ENCODE assay signal across 9 mouse cellular contexts in the genomic region with DNA sequence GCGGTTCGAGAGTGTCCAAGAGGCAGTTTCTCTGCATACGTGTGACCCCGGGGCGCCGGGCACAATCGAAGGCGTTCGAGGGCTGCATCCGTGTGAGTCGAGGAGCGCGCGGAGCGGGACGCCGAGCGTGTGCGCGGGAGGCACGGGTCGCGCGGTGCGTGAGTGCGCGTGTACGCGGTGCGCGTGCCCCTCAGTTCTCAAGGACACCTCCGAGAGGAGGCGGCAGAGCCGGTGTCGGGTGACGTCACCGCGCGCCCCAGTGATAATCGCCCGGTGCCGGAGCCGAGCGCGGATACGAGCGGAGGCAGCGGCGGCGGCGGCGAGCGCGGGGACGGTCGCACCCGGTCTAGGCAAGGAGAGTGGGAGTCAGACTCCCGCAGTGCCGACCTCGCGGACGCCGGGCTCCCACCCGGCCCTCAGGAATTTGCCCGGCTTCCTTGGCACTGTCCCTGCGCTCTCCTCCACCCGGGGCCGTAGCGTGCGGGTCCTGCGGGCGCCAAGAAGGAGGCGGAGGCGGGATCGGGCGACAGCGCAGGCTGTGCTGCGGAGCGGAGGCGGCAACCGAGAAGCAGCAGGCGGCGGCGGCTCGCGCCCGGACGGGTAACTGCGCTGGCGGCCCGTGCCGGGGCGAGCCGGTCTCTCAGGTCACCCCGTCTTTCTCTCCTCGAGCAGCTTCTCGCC. TPM values are rescaled to one million over a fixed set of nuclear protein-coding genes. Genes with fewer than 3 reads are reported as not detected.
A peak's percentile ranks its signal among the peaks of the same experiment; 100 is the strongest.
DNase-seq lines count a peak whose midpoint lies in the region; ATAC-seq and TF ChIP-seq lines count a peak whose summit lies in the region.
"Had no signal": no experiment of that assay in that cellular context is flagged by ENCODE, and none has a peak within 500 bp of the region (broad histone marks: within the 10 kb centered on the region; RNA-seq: fewer than 3 reads in every experiment).

No protein-coding gene starts in this region.

- peak; percentile 38 for ATAC-seq in frontal cortex, adult (ENCODE audit: low TSS enrichment)
- ATAC-seq in liver, embryonic 16.5 days (ENCODE audit: low read depth): no peak
- peak; percentile 50 for ATAC-seq in stomach, embryonic 14.5 days (ENCODE audit: insufficient number of reproducible peaks, insufficient read depth, low FRiP score, low read depth)

- TF ChIP-seq CTCF in layer of hippocampus, adult 2 months (conservative IDR thresholded peaks at IDR 0.05): no peak

- peak overlapping the region; percentile 44 for H3K4me2 ChIP-seq in liver, embryonic 16.5 days (ENCODE audit: low read depth, low read length)
- H3K4me2 ChIP-seq in stomach, embryonic 14.5 days (replicated peaks; ENCODE audit: low read depth, low read length): peak overlapping the region; percentile 68

- no peak overlapping the region for H3K27ac ChIP-seq in heart, embryonic 10.5 days
- peak overlapping the region; percentile 99 for H3K27ac ChIP-seq in layer of hippocampus, adult 2 months
- H3K27ac ChIP-seq in liver, embryonic 16.5 days (ENCODE audit: low read length): no peak overlapping the region
- H3K27ac ChIP-seq in stomach, embryonic 14.5 days (ENCODE audit: low read length): no peak overlapping the region

- H3K36me3 ChIP-seq in heart, embryonic 10.5 days: 0 out of 2 replicates have a peak, but pooled peaks cover 3% of the 10 kb centered on the region
- H3K36me3 ChIP-seq in liver, embryonic 16.5 days (ENCODE audit: control insufficient read depth, insufficient read depth): no peaks in the 10 kb centered on the region
- H3K36me3 ChIP-seq in stomach, embryonic 14.5 days (ENCODE audit: control insufficient read depth, insufficient read depth, low read length): no peaks in the 10 kb centered on the region

- DNase-seq in heart, embryonic 10.5 days (ENCODE audit: low spot score): no peak
- DNase-seq in heart, adult 9 months (ENCODE audit: low spot score in 2 of 2): no peak
- DNase-seq in cerebellum, adult 18-20 months: peak; percentile 97 to 99
- DNase-seq in layer of hippocampus, adult 2 months (ENCODE audit: low spot score in 2 of 2): peak; percentile 90 to 91
- DNase-seq in yolk sac, embryonic 10.5 days (ENCODE audit: low spot score): no peak

- H3K4me3 ChIP-seq in heart, embryonic 10.5 days: peak overlapping the region; percentile 62
- H3K4me3 ChIP-seq in layer of hippocampus, adult 2 months: peak overlapping the region; percentile 81
- H3K4me3 ChIP-seq in liver, embryonic 16.5 days (ENCODE audit: low read depth, low read length): peak overlapping the region; percentile 39
- H3K4me3 ChIP-seq in stomach, embryonic 14.5 days (ENCODE audit: low read depth, low read length): peak overlapping the region; percentile 39

- peaks cover 100% of the 10 kb centered on the region for H3K27me3 ChIP-seq in heart, embryonic 10.5 days (ENCODE audit: insufficient read depth, poor library complexity, severe bottlenecking)
- H3K27me3 ChIP-seq in liver, embryonic 16.5 days (ENCODE audit: control insufficient read depth, insufficient read depth, low read depth, low read length): peaks cover 87% of the 10 kb centered on the region
- H3K27me3 ChIP-seq in stomach, embryonic 14.5 days (ENCODE audit: control insufficient read depth, insufficient read depth, low read length): peaks cover 65% of the 10 kb centered on the region

- H3K9me3 ChIP-seq in heart, embryonic 10.5 days: no peaks in the 10 kb centered on the region
- H3K9me3 ChIP-seq in liver, embryonic 16.5 days (replicated peaks; ENCODE audit: control insufficient read depth, low read length): no peaks in the 10 kb centered on the region
- no peaks in the 10 kb centered on the region for H3K9me3 ChIP-seq in stomach, embryonic 14.5 days (ENCODE audit: control insufficient read depth, low read depth, low read length)

- H3K4me1 ChIP-seq in heart, embryonic 10.5 days: peaks cover 33% of the 10 kb centered on the region
- H3K4me1 ChIP-seq in liver, embryonic 16.5 days (ENCODE audit: control insufficient read depth, low read depth, low read length): peaks cover 9% of the 10 kb centered on the region
- peaks cover 21% of the 10 kb centered on the region for H3K4me1 ChIP-seq in stomach, embryonic 14.5 days (ENCODE audit: control insufficient read depth, insufficient read depth, low read length)

- WGBS in heart, embryonic 10.5 days: 1% methylated on average over 97 of the region's 97 CpGs
- WGBS in liver, embryonic 16.5 days (ENCODE audit: insufficient replicate concordance): under 1% methylated on average over 87 of the region's 97 CpGs
- under 1% methylated on average over 81 of the region's 97 CpGs for WGBS in stomach, embryonic 14.5 days

- no peak overlapping the region for H3K9ac ChIP-seq in liver, embryonic 16.5 days (ENCODE audit: low read depth, low read length)
- H3K9ac ChIP-seq in stomach, embryonic 14.5 days (replicated peaks; ENCODE audit: low read depth, low read length): 0 out of 2 replicates have a peak overlapping the region, but pooled peaks have one; percentile 18

RNA-seq across cellular contexts. Expression of a gene that starts 27.8 kb away (rescaled TPM):
- polyA plus RNA-seq in heart, embryonic 10.5 days (2016; fragmentation: Nextera tagmentation; extraction: Ambion mirVana): 42.3 and 43.9 TPM in 2 replicates
- 10 to 100 TPM; 54.1 to 54.2 TPM for total RNA-seq in layer of hippocampus, adult 2 months (2021)
- 4.2 and 4.6 TPM in 2 replicates for polyA plus RNA-seq in liver, embryonic 16.5 days (2015; fragmentation: Nextera tagmentation; extraction: Ambion mirVana)
- 27.1 and 35.3 TPM in 2 replicates for polyA plus RNA-seq in stomach, embryonic 14.5 days (2014; fragmentation: Nextera tagmentation; extraction: Ambion mirVana)

RNA-seq across cellular contexts. Expression of a gene that starts 35.8 kb away (rescaled TPM):
- polyA plus RNA-seq in heart, embryonic 10.5 days (2016; fragmentation: Nextera tagmentation; extraction: Ambion mirVana): 0.09 TPM in 1 of 2 replicates, not detected in the other
- not detected for total RNA-seq in layer of hippocampus, adult 2 months (2021)
- not detected in 2 replicates for polyA plus RNA-seq in liver, embryonic 16.5 days (2015; fragmentation: Nextera tagmentation; extraction: Ambion mirVana)
- polyA plus RNA-seq in stomach, embryonic 14.5 days (2014; fragmentation: Nextera tagmentation; extraction: Ambion mirVana): 0.17 TPM in 1 of 2 replicates, not detected in the other
- total RNA-seq: CH12.LX had no signal

Comparison
In these comparisons a context has a peak if more than half of its experiments do, and no peak if none do; other contexts are left out.
1. DNase-seq: peak in cerebellum, adult 18-20 months (2 of 2) and layer of hippocampus, adult 2 months (2 of 2); none in heart, embryonic 10.5 days (single experiment), heart, adult 9 months (0 of 2) and yolk sac, embryonic 10.5 days (single experiment).
2. Peak in every context shown above with its lines, with median percentiles within 50 percentile points of each other: H3K4me3 ChIP-seq.